Mouse (Mus musculus) hindlimb bud, embryonic 11.5 days (tissue): ENCODE measurements at regions not wholly inside any gene's neighbourhood (a gene's known extent, or its start where the extent isn't known, plus 50 kb on each side); places are given as distances from the start of the nearest gene placed in this dataset.

ENCODE experiments used
- DNase-seq: peaks from one replicate; pipeline ENCODE4 v3.0.0-alpha.2; 2012; ENCODE audit warnings: low read depth, low spot score; ENCODE audit errors: extremely low spot score

- DNase-seq, result no peak
Observed at GRCm38 (mm10) chr8:116380601-116381000, 124.2 kb upstream of the Dynlrb2 start.

- DNase-seq, result no peak
Observed at GRCm38 (mm10) chr8:116379851-116380250, 124.9 kb upstream of the Dynlrb2 start.

DNA sequence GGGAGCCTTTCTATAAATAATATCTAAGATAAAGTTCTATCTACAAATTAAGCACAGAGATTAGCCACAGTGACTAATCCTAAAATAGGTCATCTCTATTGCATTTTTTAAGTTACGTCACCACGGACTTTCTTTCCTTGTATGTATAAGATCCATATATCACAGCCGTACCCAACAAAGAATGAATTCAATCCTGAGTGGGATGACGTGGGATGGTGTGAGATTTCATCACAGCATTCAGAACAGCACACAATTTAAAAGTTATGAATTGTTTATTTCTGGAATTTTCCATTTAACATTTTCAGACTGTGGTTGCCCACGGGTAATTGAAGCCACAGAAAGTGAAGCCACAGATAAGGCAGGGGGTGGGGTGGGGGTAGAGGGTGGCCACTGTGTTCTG lies 129.0 kb upstream of the Dynlrb2 start:
- DNase-seq, result no peak

- DNase-seq, result no peak
Observed at GRCm38 (mm10) chr8:116373063-116373462, 131.7 kb upstream of the Dynlrb2 start.

- DNase-seq, result no peak
Observed at GRCm38 (mm10) chr8:116372574-116372973, 132.2 kb upstream of the Dynlrb2 start.

GRCm38 (mm10) chr8:116372056-116372455 lies 132.7 kb upstream of the Dynlrb2 start:
- no peak for DNase-seq

- DNase-seq, result no peak
Observed at GRCm38 (mm10) chr8:116367491-116367890, 137.3 kb upstream of the Dynlrb2 start.

DNA sequence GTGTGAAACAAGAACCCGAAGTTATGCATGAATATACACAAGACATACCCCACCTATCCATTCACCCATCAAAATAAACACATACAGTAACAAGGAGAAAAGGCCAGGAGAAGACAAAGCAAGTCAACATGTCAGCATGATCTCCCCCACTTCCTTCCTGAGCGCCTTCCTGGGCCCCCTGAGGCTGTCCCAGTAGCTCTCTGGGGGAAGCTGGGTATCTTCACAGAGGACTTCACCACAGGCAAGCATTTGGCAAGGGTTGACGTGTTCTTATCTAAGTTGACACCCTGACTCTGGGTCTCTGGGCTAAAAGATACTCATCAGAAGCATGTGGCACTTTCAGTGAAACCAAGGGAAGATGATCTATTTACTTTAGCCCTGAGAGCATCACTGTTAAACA lies 138.1 kb upstream of the Dynlrb2 start:
- no peak for DNase-seq

DNA sequence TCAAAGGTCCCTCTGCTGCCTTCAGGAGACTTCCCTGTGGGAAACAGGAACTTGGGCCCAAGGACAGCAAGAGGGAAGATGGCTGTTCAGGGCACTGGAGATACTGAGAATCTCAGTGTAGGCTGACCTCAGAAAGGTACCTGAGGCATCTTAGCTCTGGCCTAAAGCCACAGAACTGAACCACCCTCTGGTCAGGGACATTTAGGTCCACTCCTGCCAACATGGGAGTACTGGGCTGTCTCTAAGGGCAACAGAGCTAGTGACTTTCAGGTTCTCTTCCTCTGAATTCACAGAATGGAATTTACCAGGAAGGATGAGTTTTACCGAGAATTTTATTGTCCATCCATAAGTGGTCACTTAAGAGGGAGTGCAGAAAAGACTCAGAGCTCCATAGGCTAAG lies 140.0 kb upstream of the Dynlrb2 start:
- DNase-seq, result no peak

DNA sequence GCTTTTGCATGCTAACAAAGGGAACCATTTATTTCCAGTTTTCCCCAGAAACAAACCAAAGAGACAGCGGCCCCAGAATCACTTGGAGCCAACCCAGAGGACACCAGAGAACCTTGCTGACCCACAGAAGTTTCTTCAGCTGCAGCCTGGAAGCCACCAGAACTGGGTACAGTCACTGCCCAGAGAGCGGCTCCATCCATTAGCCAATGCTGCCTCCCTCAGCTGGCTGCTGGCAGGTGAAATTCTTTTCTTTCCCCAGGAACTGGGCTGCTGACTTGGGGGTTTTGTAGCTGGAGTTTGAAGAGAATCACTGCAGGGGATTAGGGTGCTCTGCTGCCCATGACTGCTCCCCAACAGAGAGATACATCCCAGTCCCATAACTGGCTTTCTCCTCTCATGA lies 140.6 kb upstream of the Dynlrb2 start:
- DNase-seq, result no peak

GRCm38 (mm10) chr8:116362351-116362750 lies 142.4 kb upstream of the Dynlrb2 start:
- DNase-seq, result no peak

DNA sequence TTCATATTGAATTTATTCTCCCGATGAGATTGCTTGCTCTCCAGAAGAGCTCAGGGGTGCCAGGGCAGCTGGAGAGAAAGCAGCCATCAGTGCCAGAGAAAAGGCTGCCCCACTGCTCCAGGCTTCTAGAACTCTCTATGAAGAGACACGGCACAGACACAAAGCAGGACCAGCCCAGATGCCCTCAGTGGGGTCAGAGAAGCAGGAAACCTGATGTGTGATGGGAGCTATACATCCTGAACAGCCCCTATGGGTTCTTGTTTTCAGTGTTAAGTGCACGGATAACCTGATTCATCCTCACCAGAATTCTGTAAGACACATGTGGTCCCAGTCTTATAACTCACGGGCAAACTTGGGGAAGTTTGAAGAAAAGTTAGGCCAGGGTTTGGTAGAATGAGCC lies 145.0 kb upstream of the Dynlrb2 start:
- DNase-seq, result no peak

GRCm38 (mm10) chr8:116354756-116355155 lies 150.0 kb upstream of the Dynlrb2 start:
- no peak for DNase-seq

DNA sequence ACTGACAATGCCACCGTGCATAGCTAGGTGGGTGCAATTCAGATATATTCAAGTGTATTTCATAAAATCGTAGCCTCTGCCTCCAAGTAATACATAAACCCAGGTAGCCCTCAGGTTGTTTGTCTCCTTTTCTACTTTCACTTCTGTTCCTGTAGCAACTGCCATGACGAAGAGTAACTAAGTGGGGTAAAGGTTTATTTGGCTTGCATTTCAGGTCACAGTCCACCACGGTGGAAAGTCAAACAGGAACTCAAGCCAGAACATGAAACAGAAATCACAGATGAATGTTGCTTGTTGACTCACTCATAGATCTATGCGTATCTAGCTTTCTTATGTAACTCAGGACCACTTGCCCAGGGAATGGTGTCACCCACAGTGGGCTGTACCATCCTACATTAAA lies 150.9 kb upstream of the Dynlrb2 start:
- DNase-seq, result no peak

GRCm38 (mm10) chr8:116352635-116353034 lies 152.1 kb upstream of the Dynlrb2 start:
- DNase-seq, result no peak

DNA sequence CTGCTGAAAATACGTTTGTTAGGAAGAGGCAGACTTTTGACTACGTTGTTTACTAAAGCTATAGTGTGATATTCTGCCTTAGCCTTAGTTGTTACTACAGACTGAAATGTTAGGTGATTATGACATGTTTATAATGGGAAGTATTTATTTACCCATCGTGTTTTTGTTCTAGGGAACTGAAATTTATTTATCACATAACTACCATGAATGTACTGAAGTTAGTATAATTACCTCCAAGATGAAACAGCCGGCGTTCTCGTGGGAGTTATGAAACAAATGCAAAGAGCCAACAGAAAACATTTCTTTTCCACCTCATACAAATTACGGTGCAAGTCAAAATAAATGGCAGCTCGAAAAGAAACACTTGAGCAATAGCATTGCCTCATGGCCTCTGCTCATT lies 155.8 kb upstream of the Dynlrb2 start:
- DNase-seq, result no peak

DNA sequence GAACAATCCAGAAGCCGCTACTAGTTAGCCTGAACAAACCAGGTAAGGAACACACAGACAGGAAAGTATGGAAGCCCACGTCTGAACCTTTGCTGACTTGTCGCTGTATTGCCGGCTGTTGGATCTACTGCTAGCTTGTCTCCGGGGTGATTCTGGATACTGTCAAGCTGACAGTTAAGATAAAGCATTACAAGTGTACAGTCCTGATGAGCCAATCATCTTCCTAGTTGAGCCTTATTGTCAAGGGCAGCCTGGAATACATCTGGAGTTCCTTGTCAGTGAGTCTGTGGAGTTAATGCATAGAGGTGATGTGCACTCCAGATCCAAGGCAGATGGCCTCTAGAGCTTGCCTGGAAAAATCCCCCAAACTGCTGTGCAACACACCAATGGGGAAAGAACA lies 157.8 kb upstream of the Dynlrb2 start:
- no peak for DNase-seq

DNA sequence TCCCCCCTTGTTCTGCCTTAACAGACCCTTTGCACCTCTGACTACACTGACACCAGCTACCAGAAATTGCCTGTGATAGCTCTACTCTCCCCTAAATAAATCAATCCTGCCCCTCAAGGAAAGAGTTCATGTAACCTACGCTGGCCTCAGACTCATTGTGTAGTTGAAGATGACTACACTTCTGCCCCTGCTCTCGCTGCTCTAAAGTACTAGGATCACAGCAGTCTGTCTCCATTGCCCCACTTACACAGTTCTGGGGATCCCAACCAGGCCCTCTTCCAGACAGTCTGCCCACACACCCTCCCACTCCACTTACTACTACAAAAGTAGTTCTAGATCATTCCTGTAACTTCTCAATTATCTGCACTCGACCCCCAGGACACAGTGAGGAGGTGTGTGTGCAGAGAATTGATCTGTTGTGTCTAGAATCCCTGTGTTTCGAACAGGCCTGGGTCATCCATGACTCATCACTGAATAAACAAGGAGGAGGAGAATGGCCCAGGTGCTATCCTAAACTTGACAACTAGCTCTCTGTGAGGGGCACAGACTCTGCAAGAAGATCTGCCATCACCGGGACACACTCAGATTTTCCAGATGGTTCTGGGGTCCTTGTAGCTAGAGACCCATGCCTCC lies 160.1 kb upstream of the Dynlrb2 start:
- no peak for DNase-seq

- DNase-seq, result no peak
Observed at GRCm38 (mm10) chr8:116343534-116343933, 161.2 kb upstream of the Dynlrb2 start.

- no peak for DNase-seq
Observed at GRCm38 (mm10) chr8:116334772-116335171, 170.0 kb upstream of the Dynlrb2 start.

DNA sequence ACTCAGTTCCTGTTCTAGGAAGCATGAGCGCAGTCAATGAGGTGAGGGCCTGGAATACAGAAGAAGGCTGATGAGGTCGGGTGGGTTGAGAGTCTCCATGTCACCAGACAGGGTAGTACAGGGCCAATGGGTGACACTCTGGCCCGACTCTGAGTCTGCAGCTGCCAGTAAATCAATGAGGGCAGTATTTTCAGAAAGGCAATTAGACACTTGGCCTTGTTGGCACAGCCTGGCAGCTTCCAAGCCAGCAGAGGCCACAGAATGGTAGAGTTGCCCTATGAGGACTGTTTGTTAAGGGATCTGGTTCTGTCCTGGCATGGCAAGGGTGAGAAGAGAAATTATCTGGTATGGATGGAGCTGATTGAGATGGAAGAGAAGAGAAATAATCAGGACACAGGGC lies 170.7 kb upstream of the Dynlrb2 start:
- DNase-seq, result no peak

DNA sequence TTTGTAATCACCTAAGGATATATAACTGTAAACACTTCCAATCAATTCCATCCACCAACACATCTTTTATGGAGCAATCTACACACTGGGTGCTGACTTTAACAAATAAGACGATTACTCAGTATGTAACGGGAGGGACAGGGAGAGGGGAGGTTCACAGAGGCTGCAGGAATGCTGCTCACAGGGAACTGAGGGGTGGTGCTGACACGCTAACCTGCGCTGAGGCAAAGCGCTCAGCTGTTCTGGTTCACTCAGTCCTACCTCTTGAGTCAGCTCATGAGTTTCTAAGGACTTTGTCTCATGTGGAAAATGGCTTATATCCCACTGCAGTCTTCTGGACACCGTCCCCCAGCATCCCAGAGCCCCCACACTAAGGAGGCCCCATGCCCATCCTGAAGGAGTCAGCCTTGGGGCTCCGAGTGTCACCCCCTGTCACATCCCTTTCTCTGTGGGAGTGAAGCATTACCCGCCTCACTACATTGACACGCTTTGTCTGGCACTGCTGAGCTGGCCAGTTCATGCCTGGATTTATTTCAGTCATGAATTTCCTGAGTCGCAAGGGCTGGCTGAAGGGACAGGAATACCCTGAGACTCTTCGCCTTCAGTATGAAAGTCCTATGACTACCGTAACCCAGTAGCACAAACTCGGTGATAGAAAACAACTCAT lies 184.6 kb upstream of the Dynlrb2 start:
- DNase-seq, result no peak

GRCm38 (mm10) chr8:116315410-116315809 lies 189.4 kb upstream of the Dynlrb2 start:
- no peak for DNase-seq
